Mouse (Mus musculus) thymus, adult 2 months (tissue): ENCODE data around the gene Nccrp1.
"Not testable (repeated sequence)": the region's sequence is repeated elsewhere in the genome, so short reads cannot be mapped to it uniquely, and the experiment has no call there.

Experiments
- CTCF ChIP-seq: fragments of 200-500 bp; IDR thresholded peaks from 2 replicates; pipeline ENCODE4 v1.5.1; 2012; ENCODE audit warnings: mild to moderate bottlenecking, control low read depth, low read length, moderate library complexity, borderline replicate concordance; ENCODE audit not compliant: control insufficient read depth, poor library complexity, insufficient read depth; ENCODE audit errors: extremely low read depth
- POLR2A ChIP-seq: fragments of 200-500 bp; IDR thresholded peaks from 2 replicates; pipeline ENCODE4 v1.6.1; 2012; ENCODE audit warnings: mild to moderate bottlenecking, low read length, control low read depth, moderate library complexity; ENCODE audit not compliant: control insufficient read depth, poor library complexity, insufficient read depth; ENCODE audit errors: extremely low read depth

DNA sequence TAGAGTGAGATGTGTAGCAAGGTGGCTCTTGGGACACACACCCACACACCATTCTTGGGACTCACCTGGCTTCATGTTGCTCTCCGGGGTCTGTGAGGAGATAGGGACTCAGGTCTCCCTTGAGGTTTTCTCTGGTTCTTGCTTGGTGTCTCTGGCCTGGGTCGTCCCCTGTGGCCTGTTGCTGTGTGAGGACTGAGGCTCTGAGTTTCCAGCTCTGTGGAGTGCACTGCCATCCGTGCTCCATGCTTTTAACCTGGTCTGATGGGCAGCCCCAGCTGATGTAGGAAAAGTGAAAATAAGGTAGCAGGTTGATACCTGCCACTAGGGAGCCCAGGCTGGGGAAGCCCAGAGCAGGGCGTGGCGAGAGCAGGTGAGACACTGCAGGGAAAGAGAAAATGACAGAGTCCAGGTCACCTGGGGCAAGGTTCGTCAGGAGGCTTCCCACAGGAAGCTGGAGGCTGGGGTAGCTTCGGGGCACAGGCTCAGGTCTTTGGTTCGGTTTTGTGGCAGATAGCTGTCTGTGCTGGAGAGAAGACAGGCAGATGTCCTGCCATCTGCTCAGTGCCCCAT is 36.6 kb downstream of the Nccrp1 start, which contains the start of gene Ifnl2:
- TF ChIP-seq CTCF, POLR2A: not testable (repeated sequence)
